Mouse (Mus musculus) C2C12 (cell line): ENCODE data around the gene Cisd1.

ENCODE experiments used
- CEBPB ChIP-seq: IDR thresholded peaks from one replicate; pipeline ENCODE4 v1.6.1; 2011; ENCODE audit warnings: low read depth, mild to moderate bottlenecking, control low read depth, moderate library complexity
- CTCF ChIP-seq: IDR thresholded peaks from one replicate; pipeline ENCODE4 v1.5.1; 2011; ENCODE audit not compliant: control insufficient read depth, insufficient read depth, insufficient read length
- FOSL1 ChIP-seq: IDR thresholded peaks from one replicate; pipeline ENCODE4 v1.8.0; 2011; ENCODE audit warnings: mild to moderate bottlenecking, low read length; ENCODE audit not compliant: poor library complexity, insufficient read depth, severe bottlenecking
- MAX ChIP-seq: IDR thresholded peaks from one replicate; pipeline ENCODE4 v1.6.1; 2011; ENCODE audit warnings: mild to moderate bottlenecking, control low read depth

DNA sequence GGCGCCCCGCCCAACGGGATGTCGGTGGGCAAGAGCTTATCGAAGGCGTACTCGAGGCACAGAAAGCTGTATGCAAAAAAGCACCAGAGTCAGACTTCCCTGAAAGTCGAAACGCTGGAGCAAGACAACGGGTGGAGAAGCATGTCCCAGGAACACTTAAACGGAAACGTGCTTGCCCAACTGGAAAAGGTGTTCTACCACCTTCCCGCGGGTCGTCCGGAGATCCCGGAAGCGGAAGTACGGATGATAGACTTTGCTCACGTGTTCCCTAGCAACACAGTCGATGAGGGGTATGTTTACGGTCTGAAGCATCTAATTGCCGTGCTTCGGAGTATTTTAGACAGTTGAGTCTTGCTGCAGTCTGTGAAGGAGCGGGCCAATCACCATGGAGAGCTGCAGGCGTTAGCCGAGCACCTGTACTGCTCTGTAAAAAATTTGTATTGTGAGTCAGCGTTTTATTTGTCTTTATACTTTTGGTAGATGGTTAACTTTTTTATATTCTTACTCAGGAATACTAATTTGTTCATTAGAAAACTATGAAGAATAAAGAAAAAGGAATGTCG is 36.8 kb upstream of the Cisd1 start:
- TF ChIP-seq CTCF (no peak), FOSL1 (no peak), CEBPB (no peak), MAX (no peak)
